Mouse (Mus musculus): ENCODE data around the gene Fignl2.

DNA sequence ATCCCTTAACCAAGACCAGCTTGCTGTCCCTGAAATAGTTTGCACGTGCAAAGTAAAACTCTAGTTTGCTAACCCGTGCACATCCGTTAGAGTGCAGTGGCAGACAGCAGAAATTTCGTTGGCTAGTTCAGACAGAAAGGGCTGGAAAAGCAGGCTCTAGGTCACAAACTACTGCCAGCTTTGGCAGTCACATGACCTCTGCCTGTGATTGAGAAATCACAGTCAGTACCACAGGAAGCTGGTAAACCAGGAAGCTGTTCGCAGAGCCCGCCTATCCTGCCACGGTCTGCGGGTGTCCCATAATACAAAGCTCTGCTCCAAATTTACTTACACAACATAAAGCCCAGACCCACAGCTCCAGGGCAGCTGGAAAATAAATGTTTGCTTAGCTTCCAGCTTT, 34.8 kb upstream of the Fignl2 start:
- TF ChIP-seq HCFC1 (IDR thresholded peaks at IDR 0.05; ENCODE audit: low read depth, low read length) (no peak), NELFE (IDR thresholded peaks at IDR 0.05; ENCODE audit: low read depth, low read length) (no peak), ZNF384 (IDR thresholded peaks at IDR 0.05; ENCODE audit: low read depth, low read length) (no peak), UBTF (IDR thresholded peaks at IDR 0.05; ENCODE audit: borderline replicate concordance, insufficient read depth, low read depth, low read length) (no peak), TCF12 (IDR thresholded peaks at IDR 0.05; ENCODE audit: low read depth, low read length) (no peak), MEF2A (IDR thresholded peaks at IDR 0.05; ENCODE audit: extremely low read depth, insufficient replicate concordance, low read depth, low read length, poor library complexity, severe bottlenecking) (no peak), CTCF (IDR thresholded peaks at IDR 0.05 in 2 of 3, conservative IDR thresholded peaks at IDR 0.05 in 1 of 3; ENCODE audit: control insufficient read depth in 1 of 3, insufficient read depth in 1 of 3, low read depth in 2 of 3, low read length in 3 of 3, poor library complexity in 1 of 3, severe bottlenecking in 1 of 3) (no peak)

All from MEL (cell line).